ENCODE assay signal across 24 mouse cellular contexts in genomic region chr13:51832491-51832890, GRCm38 (mm10). TPM values are rescaled to one million over a fixed set of nuclear protein-coding genes. Genes with fewer than 3 reads are reported as not detected.
DNase-seq lines count a peak whose midpoint lies in the region; ATAC-seq and TF ChIP-seq lines count a peak whose summit lies in the region.
"Had no signal": no experiment of that assay in that cellular context is flagged by ENCODE, and none has a peak within 500 bp of the region (broad histone marks: within the 10 kb centered on the region; RNA-seq: fewer than 3 reads in every experiment).

No protein-coding gene starts in this region.

- no peak overlapping the region for H3K4me3 ChIP-seq in hindbrain, postnatal 0 days (ENCODE audit: low read length)
- no peak overlapping the region for H3K4me3 ChIP-seq in hindbrain, embryonic 13.5 days
- no peak overlapping the region for H3K4me3 ChIP-seq in lung, embryonic 14.5 days (ENCODE audit: low read depth, low read length)
- H3K4me3 ChIP-seq in ES-Bruce4 (ENCODE audit: low read depth, low read length) = no peak overlapping the region
- no peak overlapping the region for H3K4me3 ChIP-seq in cortical plate, adult 2 months (ENCODE audit: insufficient read depth, low read length)
- H3K4me3 ChIP-seq: embryonic facial prominence, embryonic 10.5 days; left cerebral cortex, adult 2 months; limb, embryonic 15.5 days; midbrain, embryonic 15.5 days; myocyte; neural tube, embryonic 13.5 days had no signal

- TF ChIP-seq EP300 in ES-Bruce4 (IDR thresholded peaks at IDR 0.05; ENCODE audit: insufficient read depth, low read depth, low read length) = no peak

- no peak overlapping the region for H3K27ac ChIP-seq in hindbrain, postnatal 0 days
- no peak overlapping the region for H3K27ac ChIP-seq in hindbrain, embryonic 13.5 days
- H3K27ac ChIP-seq in lung, embryonic 14.5 days (ENCODE audit: low read depth) = no peak overlapping the region
- no peak overlapping the region for H3K27ac ChIP-seq in ES-Bruce4 (ENCODE audit: insufficient read depth, low read length)
- H3K27ac ChIP-seq in cortical plate, adult 2 months (ENCODE audit: insufficient read depth, low read length) = no peak overlapping the region
- H3K27ac ChIP-seq: embryonic facial prominence, embryonic 10.5 days; hindbrain, embryonic 14.5 days; left cerebral cortex, adult 2 months; limb, embryonic 15.5 days; midbrain, embryonic 15.5 days; neural tube, embryonic 13.5 days had no signal

- ATAC-seq in hindbrain, postnatal 0 days = no peak
- no peak for ATAC-seq in hindbrain, embryonic 13.5 days (ENCODE audit: low FRiP score)
- ATAC-seq in lung, embryonic 14.5 days (ENCODE audit: insufficient read depth) = no peak
- ATAC-seq: forebrain, embryonic 16.5 days; midbrain, embryonic 15.5 days had no signal

- peak; percentile 37 for TF ChIP-seq CTCF in hindbrain, postnatal 0 days (IDR thresholded peaks at IDR 0.05; ENCODE audit: low read depth)
- TF ChIP-seq CTCF in lung, embryonic 14.5 days (IDR thresholded peaks at IDR 0.05; ENCODE audit: low read depth) = no peak
- TF ChIP-seq CTCF in ES-Bruce4 (IDR thresholded peaks at IDR 0.05; ENCODE audit: low read depth, low read length) = peak; percentile 0
- TF ChIP-seq CTCF in cortical plate, adult 2 months (IDR thresholded peaks at IDR 0.05; ENCODE audit: extremely low read depth, insufficient read depth, low read length) = 0 out of 2 replicates have a peak, but pooled peaks have one; percentile 1

- 83% methylated on average over 6 of the region's 6 CpGs for WGBS in hindbrain, postnatal 0 days
- 84% methylated on average over 6 of the region's 6 CpGs for WGBS in hindbrain, embryonic 13.5 days
- WGBS in lung, embryonic 14.5 days = 85% methylated on average over 6 of the region's 6 CpGs

- peak; percentile 30 for DNase-seq in hindbrain, postnatal 0 days (ENCODE audit: low spot score)
- peak; percentile 22 for DNase-seq in lung, embryonic 14.5 days
- no peak for DNase-seq in lung, postnatal 10 days
- DNase-seq in gastrocnemius, postnatal 10 days = no peak
- DNase-seq: adrenal gland, postnatal 36 days; cerebellum, adult 11-12 months; kidney, adult 9 months; kidney, postnatal 36 days; layer of hippocampus, adult 9-11 months; lung, adult 2 months; lung, postnatal 4 days; thymus, adult 2 months; thymus, postnatal 4 days had no signal

- H3K9me3 ChIP-seq in hindbrain, postnatal 0 days (ENCODE audit: low read length) = no peaks in the 10 kb centered on the region
- no peaks in the 10 kb centered on the region for H3K9me3 ChIP-seq in hindbrain, embryonic 13.5 days
- H3K9me3 ChIP-seq in lung, embryonic 14.5 days (ENCODE audit: low read depth, low read length) = no peaks in the 10 kb centered on the region
- H3K9me3 ChIP-seq in ES-Bruce4 (replicated peaks; ENCODE audit: control insufficient read depth, insufficient read depth, low read length, poor library complexity, severe bottlenecking) = no peaks in the 10 kb centered on the region
- H3K9me3 ChIP-seq: embryonic facial prominence, embryonic 10.5 days; limb, embryonic 15.5 days; midbrain, embryonic 15.5 days; neural tube, embryonic 13.5 days had no signal

- no peaks in the 10 kb centered on the region for H3K27me3 ChIP-seq in hindbrain, postnatal 0 days (ENCODE audit: insufficient read depth, low read length)
- H3K27me3 ChIP-seq in hindbrain, embryonic 13.5 days = peaks cover 14% of the 10 kb centered on the region
- no peaks in the 10 kb centered on the region for H3K27me3 ChIP-seq in lung, embryonic 14.5 days (ENCODE audit: insufficient read depth, low read length)
- no peaks in the 10 kb centered on the region for H3K27me3 ChIP-seq in ES-Bruce4 (ENCODE audit: control insufficient read depth, insufficient read depth, low read length, poor library complexity, severe bottlenecking)
- H3K27me3 ChIP-seq: limb, embryonic 15.5 days; midbrain, embryonic 15.5 days had no signal

- H3K4me2 ChIP-seq in hindbrain, postnatal 0 days (ENCODE audit: low read depth, low read length) = no peak overlapping the region
- no peak overlapping the region for H3K4me2 ChIP-seq in hindbrain, embryonic 13.5 days
- H3K4me2 ChIP-seq in lung, embryonic 14.5 days = no peak overlapping the region
- H3K4me2 ChIP-seq: hindbrain, embryonic 14.5 days; limb, embryonic 15.5 days; midbrain, embryonic 15.5 days; neural tube, embryonic 13.5 days had no signal

- no peak overlapping the region for H3K9ac ChIP-seq in hindbrain, postnatal 0 days (replicated peaks; ENCODE audit: low read length)
- H3K9ac ChIP-seq in hindbrain, embryonic 13.5 days = no peak overlapping the region
- H3K9ac ChIP-seq in lung, embryonic 14.5 days = no peak overlapping the region
- no peak overlapping the region for H3K9ac ChIP-seq in ES-Bruce4 (ENCODE audit: low read depth, poor library complexity, severe bottlenecking)
- H3K9ac ChIP-seq: hindbrain, embryonic 14.5 days; limb, embryonic 15.5 days; midbrain, embryonic 15.5 days; neural tube, embryonic 13.5 days had no signal

- no peaks in the 10 kb centered on the region for H3K4me1 ChIP-seq in hindbrain, postnatal 0 days (ENCODE audit: insufficient read depth, low read length)
- peaks cover 10% of the 10 kb centered on the region for H3K4me1 ChIP-seq in hindbrain, embryonic 13.5 days (replicated peaks)
- H3K4me1 ChIP-seq in lung, embryonic 14.5 days (ENCODE audit: insufficient read depth) = no peaks in the 10 kb centered on the region
- H3K4me1 ChIP-seq in ES-Bruce4 (ENCODE audit: control insufficient read depth, insufficient read depth, low read length) = peaks cover 1% of the 10 kb centered on the region
- no peaks in the 10 kb centered on the region for H3K4me1 ChIP-seq in cortical plate, adult 2 months (ENCODE audit: control insufficient read depth, insufficient read depth, low read length)
- H3K4me1 ChIP-seq: limb, embryonic 15.5 days; midbrain, embryonic 15.5 days had no signal

- no peak for TF ChIP-seq POLR2A in ES-Bruce4 (IDR thresholded peaks at IDR 0.05; ENCODE audit: insufficient read depth, low read length)
- TF ChIP-seq POLR2A in cortical plate, adult 2 months (IDR thresholded peaks at IDR 0.05; ENCODE audit: extremely low read depth, insufficient read depth, low read length) = no peak

- no peaks in the 10 kb centered on the region for H3K36me3 ChIP-seq in hindbrain, postnatal 0 days (ENCODE audit: insufficient read depth, low read length)
- no peaks in the 10 kb centered on the region for H3K36me3 ChIP-seq in hindbrain, embryonic 13.5 days
- H3K36me3 ChIP-seq in lung, embryonic 14.5 days (ENCODE audit: insufficient read depth) = no peaks in the 10 kb centered on the region
- H3K36me3 ChIP-seq in ES-Bruce4 (ENCODE audit: control insufficient read depth, insufficient read depth, low read length, poor library complexity, severe bottlenecking) = no peaks in the 10 kb centered on the region
- H3K36me3 ChIP-seq: embryonic facial prominence, embryonic 10.5 days; limb, embryonic 15.5 days; midbrain, embryonic 15.5 days; neural tube, embryonic 13.5 days had no signal

RNA-seq across cellular contexts. Expression of gene Gadd45g, which starts 14.0 kb away (rescaled TPM):
- total RNA-seq in hindbrain, postnatal 0 days (2014; rRNA removed) = 18.3 and 19.0 TPM in 2 replicates
- 38.6 and 43.3 TPM in 2 replicates for polyA plus RNA-seq in hindbrain, postnatal 0 days (2015; fragmentation: Nextera tagmentation; extraction: Ambion mirVana)
- polyA plus RNA-seq in hindbrain, embryonic 13.5 days (2015; fragmentation: Nextera tagmentation; extraction: Ambion mirVana) = 113 and 116 TPM in 2 replicates
- 26.1 and 27.2 TPM in 2 replicates for polyA plus RNA-seq in lung, embryonic 14.5 days (2014; fragmentation: Nextera tagmentation; extraction: Ambion mirVana)
- 6.4 and 9.6 TPM in 2 replicates for polyA plus RNA-seq in ES-Bruce4 (2011; ENCODE audit: insufficient read depth, insufficient read length, low read depth, missing spikeins)
- polyA plus RNA-seq in cortical plate, adult 2 months (2012; rRNA removed) = 38.0 and 41.9 TPM in 2 replicates
- total RNA-seq in gastrocnemius, postnatal 10 days (2021) = 10 to 100 TPM in 1 of 2 experiments, 1 to 10 TPM in 1; 8.5 to 33.5 TPM

RNA-seq across cellular contexts. Expression of gene Sema4d, which starts 38.9 kb away (rescaled TPM):
- total RNA-seq in hindbrain, postnatal 0 days (2014; rRNA removed) = 19.7 and 33.1 TPM in 2 replicates
- 13.7 and 15.0 TPM in 2 replicates for polyA plus RNA-seq in hindbrain, postnatal 0 days (2015; fragmentation: Nextera tagmentation; extraction: Ambion mirVana)
- polyA plus RNA-seq in hindbrain, embryonic 13.5 days (2015; fragmentation: Nextera tagmentation; extraction: Ambion mirVana) = 10.5 and 10.9 TPM in 2 replicates
- polyA plus RNA-seq in lung, embryonic 14.5 days (2014; fragmentation: Nextera tagmentation; extraction: Ambion mirVana) = 12.0 and 12.3 TPM in 2 replicates
- 22.9 and 24.6 TPM in 2 replicates for polyA plus RNA-seq in ES-Bruce4 (2011; ENCODE audit: insufficient read depth, insufficient read length, low read depth, missing spikeins)
- 88.7 and 99.9 TPM in 2 replicates for polyA plus RNA-seq in cortical plate, adult 2 months (2012; rRNA removed)
- 100 to 1,000 TPM; 125 to 130 TPM for total RNA-seq in gastrocnemius, postnatal 10 days (2021)

Comparison
In these comparisons a context has a peak if more than half of its experiments do, and no peak if none do; other contexts are left out.
1. DNase-seq: peak in hindbrain, postnatal 0 days (single experiment) and lung, embryonic 14.5 days (single experiment); none in lung, postnatal 10 days (single experiment) and gastrocnemius, postnatal 10 days (single experiment).